Mouse (Mus musculus): ENCODE data around the gene Gatad2a. TPM values are rescaled to one million over a fixed set of nuclear protein-coding genes. Genes with fewer than 3 reads are reported as not detected.
"Not testable (repeated sequence)": the region's sequence is repeated elsewhere in the genome, so short reads cannot be mapped to it uniquely, and the experiment has no call there.

Gatad2a gene
- polyA plus RNA-seq, 1 experiment from 2014 or later: 26.5 TPM

DNA sequence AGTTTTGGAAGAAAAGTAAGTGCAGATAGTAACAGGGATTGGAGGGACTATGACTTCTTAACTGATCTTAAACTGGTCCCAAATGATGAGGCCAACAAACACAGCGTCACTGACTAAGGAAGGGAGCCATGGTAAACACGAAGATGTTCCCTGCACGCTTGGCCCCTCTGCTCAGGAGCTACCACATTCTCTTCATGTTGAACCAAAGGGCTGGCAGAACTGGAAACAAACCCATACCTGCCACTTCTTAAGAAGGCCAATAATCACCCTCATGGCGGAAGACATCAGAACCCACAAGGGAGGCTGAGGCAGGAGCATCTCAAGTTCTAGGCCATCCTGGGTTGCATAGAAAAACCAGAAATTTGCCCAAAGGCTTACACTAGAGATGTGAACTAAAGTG, 3.1 kb upstream of the Gatad2a start:
- H3K4me3 ChIP-seq (replicated peaks; ENCODE audit: low read length): no peak overlapping the region
- ATAC-seq (ENCODE audit: low FRiP score) (no peak), DNase-seq (ENCODE audit: low spot score) (no peak)
- H3K4me1 ChIP-seq (replicated peaks; ENCODE audit: control insufficient read depth, insufficient read depth, low read length): peaks cover 6% of the 10 kb centered on the region; the same call in 1 of the 2 replicates
- H3K36me3 ChIP-seq (replicated peaks; ENCODE audit: control insufficient read depth, insufficient read depth): no peaks in the 10 kb centered on the region
- 98% methylated on average over 4 of the region's 4 CpGs for WGBS
- H3K27me3 ChIP-seq (ENCODE audit: control insufficient read depth, insufficient read depth, low read length): no peaks in the 10 kb centered on the region
- no peak overlapping the region for H3K9ac ChIP-seq
- H3K27ac ChIP-seq: no peak overlapping the region
- no peaks in the 10 kb centered on the region for H3K9me3 ChIP-seq (ENCODE audit: control insufficient read depth, low read length)
- no peak overlapping the region for H3K4me2 ChIP-seq (replicated peaks)

GRCm38 (mm10) chr8:69998706-69999105, 2.5 kb upstream of the Gatad2a start:
- ATAC-seq (ENCODE audit: low FRiP score) (no peak), DNase-seq (ENCODE audit: low spot score) (no peak)
- H3K9me3 ChIP-seq (ENCODE audit: control insufficient read depth, low read length): no peaks in the 10 kb centered on the region
- H3K4me3 ChIP-seq (replicated peaks; ENCODE audit: low read length): no peak overlapping the region
- no peaks in the 10 kb centered on the region for H3K36me3 ChIP-seq (replicated peaks; ENCODE audit: control insufficient read depth, insufficient read depth)
- no peak overlapping the region for H3K27ac ChIP-seq
- no peak overlapping the region for H3K4me2 ChIP-seq (replicated peaks)
- 91% methylated on average over 3 of the region's 3 CpGs for WGBS
- H3K27me3 ChIP-seq (ENCODE audit: control insufficient read depth, insufficient read depth, low read length): no peaks in the 10 kb centered on the region
- no peak overlapping the region for H3K9ac ChIP-seq
- H3K4me1 ChIP-seq (replicated peaks; ENCODE audit: control insufficient read depth, insufficient read depth, low read length): peaks cover 9% of the 10 kb centered on the region; the same call in 1 of the 2 replicates

GRCm38 (mm10) chr8:69996589-69997285, 553 bp upstream of the Gatad2a start:
- Histone ChIP-seq H3K4me3 (replicated peaks; ENCODE audit: low read length) (peak overlapping the region; percentile 90), H3K4me2 (replicated peaks) (peak overlapping the region; percentile 83), H3K9me3 (ENCODE audit: control insufficient read depth, low read length) (no peaks in the 10 kb centered on the region), H3K4me1 (replicated peaks; ENCODE audit: control insufficient read depth, insufficient read depth, low read length) (peaks cover 9% of the 10 kb centered on the region; the same call in 1 of the 2 replicates), H3K27ac (peak overlapping the region; percentile 71), H3K27me3 (ENCODE audit: control insufficient read depth, insufficient read depth, low read length) (no peaks in the 10 kb centered on the region), H3K36me3 (replicated peaks; ENCODE audit: control insufficient read depth, insufficient read depth) (no peaks in the 10 kb centered on the region), H3K9ac (peak overlapping the region; percentile 71)
- no peak for ATAC-seq (ENCODE audit: low FRiP score)
- 3% methylated on average over 35 of the region's 35 CpGs for WGBS
- DNase-seq (ENCODE audit: low spot score): no peak

DNA sequence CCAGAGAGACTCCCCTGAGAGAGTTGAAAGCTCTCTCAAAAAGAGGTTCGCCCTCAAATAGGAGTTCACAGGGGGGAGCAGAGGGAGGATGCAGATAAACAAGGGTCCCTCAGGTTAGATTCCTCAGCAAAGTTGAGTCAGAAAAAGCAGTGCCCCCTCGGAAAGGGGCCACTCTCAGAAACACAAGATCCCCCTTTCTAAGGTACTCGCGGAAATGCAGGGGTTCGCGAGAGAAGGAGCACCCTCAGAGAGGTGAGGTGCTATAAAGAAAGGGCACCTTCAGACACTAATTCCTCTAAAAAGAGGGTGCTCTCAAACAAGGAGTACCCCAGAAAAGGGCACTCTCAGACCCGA, 785 bp downstream of the Gatad2a start:
- no peaks in the 10 kb centered on the region for H3K36me3 ChIP-seq (replicated peaks; ENCODE audit: control insufficient read depth, insufficient read depth)
- WGBS: under 1% methylated on average over 7 of the region's 7 CpGs

DNA sequence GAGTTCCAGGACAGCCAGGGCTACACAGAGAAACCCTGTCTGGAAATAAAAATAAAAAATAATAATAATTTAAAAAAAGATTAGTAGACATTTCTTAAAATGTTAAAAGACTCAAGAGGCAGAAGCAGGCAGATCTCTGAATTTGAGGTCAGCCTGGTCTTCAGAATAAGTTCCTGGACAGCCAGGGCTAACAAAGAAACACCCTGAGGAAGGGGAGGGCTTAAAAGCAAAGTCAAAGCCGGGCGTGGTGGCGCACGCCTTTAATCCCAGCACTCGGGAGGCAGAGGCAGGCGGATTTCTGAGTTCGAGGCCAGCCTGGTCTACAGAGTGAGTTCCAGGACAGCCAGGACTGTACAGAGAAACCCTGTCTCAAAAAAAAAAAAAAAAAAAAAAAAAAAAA, 7.2 kb downstream of the Gatad2a start:
- not testable (repeated sequence) for DNase-seq (ENCODE audit: low spot score); H3K27ac ChIP-seq; H3K4me3 ChIP-seq (replicated peaks; ENCODE audit: low read length); H3K4me1 ChIP-seq (replicated peaks; ENCODE audit: control insufficient read depth, insufficient read depth, low read length); H3K9me3 ChIP-seq (ENCODE audit: control insufficient read depth, low read length); ATAC-seq (ENCODE audit: low FRiP score); H3K4me2 ChIP-seq (replicated peaks); H3K36me3 ChIP-seq (replicated peaks; ENCODE audit: control insufficient read depth, insufficient read depth); H3K9ac ChIP-seq; H3K27me3 ChIP-seq (ENCODE audit: control insufficient read depth, insufficient read depth, low read length)
- WGBS: 98% methylated on average over 7 of the region's 7 CpGs

More for the DNA sequence above, 785 bp downstream of the Gatad2a start:
- H3K4me3 ChIP-seq (replicated peaks; ENCODE audit: low read length): peak overlapping the region; percentile 90
- DNase-seq (ENCODE audit: low spot score) (no peak), ATAC-seq (ENCODE audit: low FRiP score) (no peak)
- H3K4me2 ChIP-seq (replicated peaks): peak overlapping the region; percentile 83
- no peaks in the 10 kb centered on the region for H3K9me3 ChIP-seq (ENCODE audit: control insufficient read depth, low read length)
- peaks cover 9% of the 10 kb centered on the region; the same call in 1 of the 2 replicates for H3K4me1 ChIP-seq (replicated peaks; ENCODE audit: control insufficient read depth, insufficient read depth, low read length)
- 0 out of 2 replicates have a peak overlapping the region, but pooled peaks have one; percentile 84 for H3K27ac ChIP-seq
- H3K9ac ChIP-seq: peak overlapping the region; percentile 80
- H3K27me3 ChIP-seq (ENCODE audit: control insufficient read depth, insufficient read depth, low read length): no peaks in the 10 kb centered on the region

DNA sequence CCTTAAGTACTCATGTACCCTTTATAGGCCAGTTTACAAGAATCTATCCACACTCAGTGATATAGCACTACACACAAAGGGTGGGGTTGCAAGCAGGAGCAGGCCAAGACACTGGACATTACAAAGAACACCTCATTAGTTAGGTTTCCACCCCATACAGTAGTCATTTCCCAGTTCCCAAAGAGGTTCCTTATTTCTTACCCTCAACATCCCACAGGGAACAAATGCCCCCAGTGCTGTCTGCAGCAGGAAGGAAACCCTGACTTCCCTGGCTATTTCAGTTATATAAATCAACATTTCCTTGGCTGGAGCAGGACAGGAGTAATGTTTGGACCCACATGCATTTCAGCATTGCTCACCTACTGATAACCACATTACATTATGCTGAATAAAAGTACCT, 8.4 kb downstream of the Gatad2a start:
- Histone ChIP-seq H3K36me3 (replicated peaks; ENCODE audit: control insufficient read depth, insufficient read depth) (no peaks in the 10 kb centered on the region), H3K9me3 (ENCODE audit: control insufficient read depth, low read length) (no peaks in the 10 kb centered on the region), H3K27ac (no peak overlapping the region), H3K4me2 (replicated peaks) (no peak overlapping the region), H3K4me1 (replicated peaks; ENCODE audit: control insufficient read depth, insufficient read depth, low read length) (no peaks in the 10 kb centered on the region), H3K27me3 (ENCODE audit: control insufficient read depth, insufficient read depth, low read length) (no peaks in the 10 kb centered on the region), H3K4me3 (replicated peaks; ENCODE audit: low read length) (no peak overlapping the region), H3K9ac (no peak overlapping the region)
- DNase-seq (ENCODE audit: low spot score): no peak
- no peak for ATAC-seq (ENCODE audit: low FRiP score)

GRCm38 (mm10) chr8:69984876-69985553, 11.2 kb downstream of the Gatad2a start:
- Histone ChIP-seq H3K9ac (no peak overlapping the region), H3K27me3 (ENCODE audit: control insufficient read depth, insufficient read depth, low read length) (no peaks in the 10 kb centered on the region), H3K27ac (no peak overlapping the region), H3K9me3 (ENCODE audit: control insufficient read depth, low read length) (no peaks in the 10 kb centered on the region), H3K4me1 (replicated peaks; ENCODE audit: control insufficient read depth, insufficient read depth, low read length) (no peaks in the 10 kb centered on the region), H3K36me3 (replicated peaks; ENCODE audit: control insufficient read depth, insufficient read depth) (no peaks in the 10 kb centered on the region), H3K4me3 (replicated peaks; ENCODE audit: low read length) (no peak overlapping the region), H3K4me2 (replicated peaks) (no peak overlapping the region)
- ATAC-seq (ENCODE audit: low FRiP score) (no peak), DNase-seq (ENCODE audit: low spot score) (no peak)
- WGBS: 92% methylated on average over 2 of the region's 2 CpGs

GRCm38 (mm10) chr8:69978456-69978855, 17.7 kb downstream of the Gatad2a start:
- DNase-seq (ENCODE audit: low spot score) (no peak), ATAC-seq (ENCODE audit: low FRiP score) (no peak)
- 93% methylated on average over 4 of the region's 4 CpGs for WGBS

GRCm38 (mm10) chr8:69974806-69975205, 21.4 kb downstream of the Gatad2a start:
- Histone ChIP-seq H3K4me1 (replicated peaks; ENCODE audit: control insufficient read depth, insufficient read depth, low read length) (peaks cover 30% of the 10 kb centered on the region), H3K4me2 (replicated peaks) (peak overlapping the region; percentile 90), H3K27ac (0 out of 2 replicates have a peak overlapping the region, but pooled peaks have one; percentile 71), H3K9ac (peak overlapping the region; percentile 76), H3K9me3 (ENCODE audit: control insufficient read depth, low read length) (no peaks in the 10 kb centered on the region), H3K36me3 (replicated peaks; ENCODE audit: control insufficient read depth, insufficient read depth) (no peaks in the 10 kb centered on the region), H3K4me3 (replicated peaks; ENCODE audit: low read length) (peak overlapping the region; percentile 93), H3K27me3 (ENCODE audit: control insufficient read depth, insufficient read depth, low read length) (no peaks in the 10 kb centered on the region)
- 38% methylated on average over 5 of the region's 5 CpGs for WGBS
- ATAC-seq (ENCODE audit: low FRiP score) (no peak), DNase-seq (ENCODE audit: low spot score) (no peak)

More at GRCm38 (mm10) chr8:69978456-69978855, 17.7 kb downstream of the Gatad2a start:
- Histone ChIP-seq H3K4me1 (replicated peaks; ENCODE audit: control insufficient read depth, insufficient read depth, low read length) (peaks cover 7% of the 10 kb centered on the region), H3K36me3 (replicated peaks; ENCODE audit: control insufficient read depth, insufficient read depth) (no peaks in the 10 kb centered on the region), H3K27ac (no peak overlapping the region), H3K9ac (no peak overlapping the region), H3K4me2 (replicated peaks) (no peak overlapping the region), H3K9me3 (ENCODE audit: control insufficient read depth, low read length) (no peaks in the 10 kb centered on the region), H3K4me3 (replicated peaks; ENCODE audit: low read length) (no peak overlapping the region), H3K27me3 (ENCODE audit: control insufficient read depth, insufficient read depth, low read length) (no peaks in the 10 kb centered on the region)

Measured in hindbrain, embryonic 14.5 days (tissue).